Mouse (Mus musculus) liver, embryonic 14.5 days (tissue): ENCODE data around the gene Filip1l.

ENCODE experiments used
- CTCF ChIP-seq: IDR thresholded peaks from 2 replicates; pipeline ENCODE4 v1.5.1; 2016; ENCODE audit warnings: antibody characterized with exemption, low read depth, control low read depth
- EP300 ChIP-seq: IDR thresholded peaks from 2 replicates; pipeline ENCODE4 v1.6.1; 2016; ENCODE audit warnings: antibody characterized with exemption, low read depth

DNA sequence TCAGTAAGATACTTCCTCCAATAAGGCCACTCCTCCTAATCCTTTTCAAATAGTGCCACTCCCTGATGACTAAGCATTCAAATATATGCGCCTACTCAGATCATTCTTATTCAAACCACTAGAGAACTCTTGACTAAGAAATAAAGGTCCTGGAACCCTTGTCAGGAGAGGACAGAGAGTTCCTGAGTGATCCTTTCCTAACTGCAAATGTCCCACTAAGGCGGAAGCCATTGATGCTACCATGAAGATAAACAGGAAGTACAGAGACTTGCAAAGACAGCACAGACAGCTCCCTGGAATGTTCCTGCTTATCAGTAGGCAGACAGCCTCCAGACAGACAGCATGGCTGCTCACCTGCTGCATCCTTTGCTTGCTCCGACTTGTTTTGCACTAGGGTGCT, 190.3 kb downstream of the Filip1l start:
- TF ChIP-seq CTCF (no peak), EP300 (no peak)
